Mouse (Mus musculus): ENCODE results near the gene Zfp958.

DNA sequence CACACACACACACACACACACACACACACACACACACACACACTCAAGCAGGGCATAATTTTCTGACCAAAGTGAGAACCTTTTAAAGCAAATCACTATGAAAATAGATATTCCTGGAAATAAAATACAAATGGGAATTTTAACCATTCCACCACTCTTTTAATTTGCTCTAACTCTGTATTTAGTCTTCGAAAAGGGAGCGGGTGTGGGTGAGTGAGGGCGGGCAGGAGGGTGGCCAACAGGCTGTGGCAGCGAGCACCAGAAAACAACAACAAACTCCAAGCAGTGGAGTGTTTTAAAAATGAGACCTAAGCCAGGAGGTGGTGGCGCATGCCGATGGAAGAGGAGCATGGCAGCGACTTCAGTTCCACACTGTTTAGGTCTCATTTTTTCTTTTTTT, 43.6 kb downstream of the Zfp958 start:
- no peak for TF ChIP-seq CTCF (IDR thresholded peaks at IDR 0.05; ENCODE audit: low read depth, low read length)
- no peak for TF ChIP-seq POLR2A (IDR thresholded peaks at IDR 0.05; ENCODE audit: borderline replicate concordance, low read depth, low read length)
